Mouse (Mus musculus): ENCODE data around the gene Kcnj14. TPM values are rescaled to one million over a fixed set of nuclear protein-coding genes. Genes with fewer than 3 reads are reported as not detected.

The Kcnj14 gene
- total RNA-seq, 2 experiments from 2014 or later: 2.3 to 3.0 TPM

- intact Hi-C loops (cut with DNase I): no loop called here
- no peak for DNase-seq (ENCODE audit: low spot score in 2 of 2)
These were observed 42.3 kb downstream of the Kcnj14 start for GRCm38 (mm10) chr7:45782271-45782670.

- intact Hi-C loops (cut with DNase I): no loop called here
- no peak for DNase-seq (ENCODE audit: low spot score in 2 of 2)
These were observed 45.4 kb downstream of the Kcnj14 start for GRCm38 (mm10) chr7:45779081-45779641.

- DNase-seq (ENCODE audit: low spot score in 2 of 2): no peak
- intact Hi-C loops (cut with DNase I): no loop called here
These were observed 49.3 kb downstream of the Kcnj14 start for GRCm38 (mm10) chr7:45775237-45775636.

- intact Hi-C loops (cut with DNase I): no loop called here
- DNase-seq (ENCODE audit: low spot score in 2 of 2): no peak
These were observed 53.5 kb downstream of the Kcnj14 start for GRCm38 (mm10) chr7:45771101-45771500.

- intact Hi-C loops (cut with DNase I): no loop called here
- DNase-seq (ENCODE audit: low spot score in 2 of 2): no peak
These were observed 54.0 kb downstream of the Kcnj14 start for GRCm38 (mm10) chr7:45770427-45771082.

GRCm38 (mm10) chr7:45767500-45767899 is 57.1 kb downstream of the Kcnj14 start:
- intact Hi-C loops (cut with DNase I): no loop called here
- no peak for DNase-seq (ENCODE audit: low spot score in 2 of 2)

GRCm38 (mm10) chr7:45766764-45767163 is 57.8 kb downstream of the Kcnj14 start:
- no peak for DNase-seq (ENCODE audit: low spot score in 2 of 2)
- intact Hi-C loops (cut with DNase I): no loop called here

Other genes starting within 250 kb of the Kcnj14 start
- not detected for gene Fgf21, start 209.3 kb downstream of the Kcnj14 start, total RNA-seq (2021)
- gene Fut1, start 207.5 kb downstream of the Kcnj14 start, total RNA-seq (2021): not detected
- gene Izumo1, start 203.0 kb downstream of the Kcnj14 start, total RNA-seq (2021): not detected
- 1 to 10 TPM; 6.9 to 8.0 TPM for gene Rasip1, start 197.3 kb downstream of the Kcnj14 start, total RNA-seq (2021)
- gene Mamstr, start 184.8 kb downstream of the Kcnj14 start, total RNA-seq (2021): 1 to 10 TPM; 4.1 to 5.1 TPM
- under 1 TPM in 1 of 2 experiments, not detected in 1; 0.63 TPM for gene Fut2, start 158.4 kb downstream of the Kcnj14 start, total RNA-seq (2021)
- gene Ntn5, start 140.8 kb downstream of the Kcnj14 start, total RNA-seq (2021): 1 to 10 TPM; 4.2 to 5.7 TPM
- gene Sec1, start 130.4 kb downstream of the Kcnj14 start, total RNA-seq (2021): under 1 TPM; 0.37 to 0.48 TPM
- 100 to 1,000 TPM; 209 to 228 TPM for gene Car11, start 124.9 kb downstream of the Kcnj14 start, total RNA-seq (2021)
- 100 to 1,000 TPM; 128 to 138 TPM for gene Dbp, start 119.7 kb downstream of the Kcnj14 start, total RNA-seq (2021)
- 100 to 1,000 TPM; 284 to 337 TPM for gene Rpl18, start 109.3 kb downstream of the Kcnj14 start, total RNA-seq (2021)
- 10 to 100 TPM; 29.9 to 30.0 TPM for gene Sphk2, start 106.8 kb downstream of the Kcnj14 start, total RNA-seq (2021)
- gene Fam83e, start 103.6 kb downstream of the Kcnj14 start, total RNA-seq (2021): not detected
- not detected for gene Spaca4, start 99.0 kb downstream of the Kcnj14 start, total RNA-seq (2021)
- gene Lmtk3, start 41.0 kb downstream of the Kcnj14 start, total RNA-seq (2021): 100 to 1,000 TPM; 225 to 267 TPM
- gene Sult2b1, start 40.1 kb downstream of the Kcnj14 start, total RNA-seq (2021): 10 to 100 TPM; 11.4 to 13.8 TPM
- gene Cyth2, start 10.2 kb downstream of the Kcnj14 start, total RNA-seq (2021): 100 to 1,000 TPM; 199 to 210 TPM
- 10 to 100 TPM; 19.5 to 21.0 TPM for gene Grwd1, start 6.2 kb upstream of the Kcnj14 start, total RNA-seq (2021)
- gene Kdelr1, start 48.0 kb upstream of the Kcnj14 start, total RNA-seq (2021): 10 to 100 TPM; 71.0 to 80.0 TPM
- gene Grin2d, start 53.6 kb upstream of the Kcnj14 start, total RNA-seq (2021): 10 to 100 TPM; 10.2 to 12.3 TPM
- gene Syngr4, start 71.9 kb upstream of the Kcnj14 start, total RNA-seq (2021): not detected
- gene Tmem143, start 72.2 kb upstream of the Kcnj14 start, total RNA-seq (2021): 10 to 100 TPM; 21.8 to 22.0 TPM
- gene Emp3, start 96.6 kb upstream of the Kcnj14 start, total RNA-seq (2021): 1 to 10 TPM; 2.9 to 4.1 TPM
- gene Ccdc114, start 99.3 kb upstream of the Kcnj14 start, total RNA-seq (2021): 1 to 10 TPM; 2.3 to 2.9 TPM
- 1 to 10 TPM; 1.6 to 3.8 TPM for gene Abcc6, start 205.5 kb upstream of the Kcnj14 start, total RNA-seq (2021)
- 100 to 1,000 TPM; 103 to 113 TPM for gene Nomo1, start 208.9 kb upstream of the Kcnj14 start, total RNA-seq (2021)